Mouse (Mus musculus) cerebellum, adult 11 months (tissue): ENCODE measurements around the gene Ccl9.

ENCODE experiments used
- DNase-seq: peaks from one replicate; pipeline ENCODE4 v3.0.0; 2022

Gene Ccl9

DNA sequence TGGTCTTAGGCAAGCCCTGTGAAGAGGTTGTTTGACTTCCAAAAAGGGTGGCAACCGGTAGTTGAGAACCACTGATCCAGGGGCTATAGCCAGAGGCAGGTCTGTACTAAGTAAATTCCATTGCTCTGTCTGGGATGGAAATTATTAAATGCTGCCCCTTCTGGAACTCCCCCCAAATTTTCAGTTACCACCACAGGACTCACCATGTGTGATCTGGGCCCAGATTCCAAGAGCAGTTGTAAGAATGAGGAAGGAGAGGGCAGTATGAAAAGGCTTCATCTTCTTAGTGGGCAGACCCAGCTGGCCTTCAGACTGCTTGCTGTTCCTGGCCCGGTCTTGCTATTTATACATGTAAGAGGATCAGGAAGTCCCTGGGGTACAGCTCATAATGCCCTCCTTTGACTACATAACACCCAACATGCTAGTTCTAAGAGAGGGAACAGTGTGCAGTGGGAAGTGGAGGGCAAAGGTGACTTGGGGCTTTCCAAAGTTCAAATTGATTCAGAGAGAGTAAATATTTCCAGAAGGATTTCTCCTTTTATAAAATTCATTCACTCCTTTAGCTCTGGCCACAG lies at the start of gene Ccl9:
TSS of gene Ccl9 (minus strand) at position 451 of the 575 bp plus-strand sequence.
- DNase-seq: no peak

DNA sequence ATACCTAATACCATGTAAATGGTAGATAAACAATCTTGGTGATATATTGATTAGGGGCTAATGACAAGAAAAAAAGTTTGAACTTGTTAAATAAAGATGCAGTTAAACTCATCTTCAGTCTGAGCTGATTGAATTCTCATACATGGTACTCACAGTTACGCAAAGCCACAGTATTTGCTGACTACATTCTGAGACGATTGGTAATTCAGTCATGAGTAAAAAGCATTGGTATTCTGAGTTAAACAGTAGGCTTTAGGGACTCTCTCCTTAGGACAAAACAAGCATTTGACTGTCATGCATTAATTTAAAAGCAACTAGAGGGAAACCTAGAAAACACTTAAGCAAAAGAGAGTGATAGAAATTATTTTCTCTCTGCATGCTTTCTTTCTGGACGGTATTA lies 45.1 kb upstream of the Ccl9 start:
- DNase-seq: no peak

- no peak for DNase-seq
Observed at GRCm38 (mm10) chr11:83619037-83619436, 40.6 kb upstream of the Ccl9 start.

GRCm38 (mm10) chr11:83618238-83618637 lies 39.8 kb upstream of the Ccl9 start:
- no peak for DNase-seq

- DNase-seq: no peak
Observed at GRCm38 (mm10) chr11:83616586-83616985, 38.1 kb upstream of the Ccl9 start.

DNA sequence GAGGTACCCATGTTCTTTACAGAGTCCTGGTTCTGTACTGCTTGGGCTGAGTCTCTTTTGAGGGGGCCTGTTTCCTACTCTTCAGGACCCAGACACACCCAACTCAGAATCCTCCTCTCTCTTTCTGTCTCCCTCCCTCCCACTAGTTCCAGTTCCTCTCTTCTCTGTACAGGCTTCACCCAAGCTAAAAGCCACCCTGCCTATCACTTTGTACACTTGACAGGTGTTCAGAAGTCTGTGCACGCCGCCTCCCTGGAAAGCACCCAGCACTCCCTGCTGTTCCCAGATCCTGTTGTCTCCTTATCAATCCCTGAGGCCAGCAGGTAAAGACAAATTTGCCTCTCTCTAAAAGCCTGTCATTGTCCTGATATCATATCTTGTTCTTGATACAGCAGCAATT lies 32.5 kb upstream of the Ccl9 start:
- no peak for DNase-seq

DNA sequence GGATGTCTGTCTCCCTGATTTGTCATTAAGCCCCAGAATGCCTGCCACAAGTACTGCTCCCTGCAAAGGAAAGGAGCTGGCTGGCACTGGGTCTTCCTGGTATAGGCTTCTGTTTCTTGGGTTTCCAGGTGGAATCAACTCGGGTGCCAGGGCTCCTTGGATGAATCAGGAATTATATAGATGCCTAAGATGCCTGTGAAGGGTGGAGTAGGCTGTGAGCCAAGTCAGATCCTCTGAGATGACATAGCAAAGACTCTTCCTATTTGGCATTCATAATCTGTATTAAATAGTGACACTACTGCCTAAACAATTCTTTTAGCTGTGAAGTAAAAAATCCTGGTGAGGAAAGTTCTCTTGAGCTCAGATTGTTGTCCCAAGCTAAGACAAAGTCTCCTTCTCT lies 28.0 kb upstream of the Ccl9 start:
- no peak for DNase-seq

- DNase-seq: no peak
Observed at GRCm38 (mm10) chr11:83605535-83605934, 27.1 kb upstream of the Ccl9 start.

DNA sequence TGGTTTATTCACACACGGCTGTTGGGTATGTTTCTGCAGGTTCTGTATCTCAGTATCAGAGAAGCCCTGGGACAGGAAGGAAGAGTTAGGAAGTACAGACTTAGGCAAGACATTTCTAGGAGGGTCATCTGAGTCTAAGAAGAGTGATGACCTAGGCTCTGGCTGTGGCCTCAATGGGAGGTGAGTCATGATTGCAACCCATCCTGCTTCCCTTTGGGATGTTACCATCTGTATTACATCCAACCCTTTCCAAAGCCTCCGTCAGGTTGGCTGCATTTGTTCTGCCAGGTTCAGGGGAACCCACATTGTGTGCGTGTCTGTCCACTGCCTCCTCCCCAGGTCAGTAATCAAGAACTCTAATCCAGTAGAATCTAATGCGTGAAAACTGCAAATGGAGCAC lies 26.3 kb upstream of the Ccl9 start:
- no peak for DNase-seq

GRCm38 (mm10) chr11:83603399-83603798 lies 25.0 kb upstream of the Ccl9 start:
- DNase-seq: no peak

DNA sequence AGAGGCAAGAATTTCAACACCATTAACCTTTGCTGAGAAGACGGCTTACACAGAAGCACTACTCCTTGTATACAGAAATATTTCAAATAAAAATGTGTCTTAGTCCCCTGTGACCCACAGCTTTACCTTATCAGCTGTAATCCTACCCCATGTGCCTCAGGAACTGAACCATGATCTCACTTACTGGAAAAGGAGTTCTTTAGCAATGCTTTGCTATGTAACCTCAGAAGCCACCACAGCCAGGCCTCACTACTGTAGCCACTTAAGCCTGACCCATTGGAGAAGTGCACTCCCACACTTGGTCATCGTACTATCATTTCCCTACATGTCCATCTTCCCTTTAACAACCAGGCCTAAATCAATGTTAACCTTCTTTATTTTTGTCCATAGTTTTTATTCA lies 22.1 kb upstream of the Ccl9 start:
- no peak for DNase-seq

DNA sequence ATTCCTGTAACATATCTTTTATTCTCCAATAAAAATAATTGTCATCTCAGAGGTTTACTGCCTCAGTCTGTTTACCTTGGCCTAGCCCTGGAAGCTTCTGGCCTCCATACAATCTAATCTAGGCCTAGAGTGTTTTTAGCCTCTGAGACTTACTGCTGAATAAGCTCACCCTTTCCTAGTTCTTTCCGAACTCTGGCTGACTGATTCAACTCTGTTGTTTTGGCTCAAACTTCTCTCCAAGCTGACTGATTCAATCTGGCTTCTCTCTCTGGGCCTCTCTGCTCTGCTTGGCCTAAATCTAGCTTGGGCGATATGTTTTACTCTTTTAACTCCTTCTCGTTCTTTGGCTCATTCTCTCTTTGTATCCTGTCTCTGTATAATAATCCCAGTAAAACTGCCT lies 20.6 kb upstream of the Ccl9 start:
- DNase-seq: no peak

DNA sequence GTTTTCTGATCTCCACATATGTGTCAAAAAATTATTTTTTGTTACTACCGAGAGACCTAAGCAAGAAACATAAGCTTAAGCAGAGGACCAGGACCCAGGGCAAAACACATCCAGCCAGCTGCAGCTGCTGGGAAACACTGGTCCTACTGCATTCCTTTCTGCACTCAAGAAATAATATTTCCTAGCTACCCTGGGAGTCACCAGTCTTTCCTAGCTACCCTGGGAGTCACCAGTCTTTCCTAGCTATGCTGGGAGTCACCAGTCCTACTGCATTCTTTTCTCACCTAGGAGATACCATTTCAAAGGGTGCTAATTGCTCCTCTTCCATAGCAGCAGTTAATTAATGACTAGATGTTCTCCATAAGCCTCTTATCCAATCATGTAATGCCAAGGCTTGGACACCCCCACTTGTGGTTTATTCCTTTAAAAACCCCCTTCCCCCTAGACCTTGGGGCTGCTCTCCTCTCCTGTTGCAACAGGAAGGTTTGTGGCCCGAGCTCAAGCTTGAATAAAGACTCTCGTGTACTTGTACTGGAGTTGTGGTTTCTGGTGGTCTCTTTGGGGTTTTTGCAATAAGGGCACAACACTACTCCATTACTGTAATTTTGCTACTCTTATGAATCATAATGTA lies 19.9 kb upstream of the Ccl9 start:
- no peak for DNase-seq

GRCm38 (mm10) chr11:83597796-83598195 lies 19.4 kb upstream of the Ccl9 start:
- no peak for DNase-seq

DNA sequence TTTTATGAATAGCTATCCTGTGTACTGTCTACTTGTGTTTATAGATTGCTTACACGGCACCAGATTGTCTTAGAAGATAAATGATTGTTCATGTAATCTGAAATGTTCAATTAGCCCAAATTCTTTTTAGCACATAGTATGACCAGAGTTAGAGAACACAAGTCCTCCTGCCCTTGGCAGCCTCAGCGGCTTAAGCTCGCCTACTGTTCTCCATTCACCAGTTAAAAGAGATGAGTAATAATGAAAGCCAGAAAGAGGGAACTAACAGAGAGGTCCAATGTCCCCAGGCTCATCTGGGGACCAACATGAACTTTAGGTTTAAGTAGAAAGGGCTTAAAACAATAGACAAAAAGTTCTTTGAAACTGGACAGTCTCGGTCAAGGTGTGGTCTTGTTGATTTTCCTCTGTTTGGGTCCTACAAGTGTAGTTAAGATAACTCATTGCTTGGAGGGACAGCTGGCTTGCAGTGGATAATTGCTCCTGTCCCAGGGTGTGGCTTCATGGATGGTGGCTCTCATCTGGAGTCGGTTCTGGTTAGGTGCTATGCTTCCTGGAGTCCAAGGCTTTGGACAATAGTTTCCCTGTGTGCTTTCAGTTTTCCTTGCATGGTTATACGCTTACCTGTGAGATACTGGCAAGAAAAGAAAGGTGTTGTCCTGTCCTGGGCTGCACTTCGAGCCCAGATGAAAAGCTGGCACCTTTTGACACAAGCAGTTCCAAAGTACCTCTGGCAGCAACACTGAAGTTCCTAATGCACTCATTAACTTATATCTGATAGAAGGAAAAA lies 17.4 kb upstream of the Ccl9 start:
- DNase-seq: no peak

- DNase-seq: no peak
Observed at GRCm38 (mm10) chr11:83593453-83593852, 15.0 kb upstream of the Ccl9 start.

DNA sequence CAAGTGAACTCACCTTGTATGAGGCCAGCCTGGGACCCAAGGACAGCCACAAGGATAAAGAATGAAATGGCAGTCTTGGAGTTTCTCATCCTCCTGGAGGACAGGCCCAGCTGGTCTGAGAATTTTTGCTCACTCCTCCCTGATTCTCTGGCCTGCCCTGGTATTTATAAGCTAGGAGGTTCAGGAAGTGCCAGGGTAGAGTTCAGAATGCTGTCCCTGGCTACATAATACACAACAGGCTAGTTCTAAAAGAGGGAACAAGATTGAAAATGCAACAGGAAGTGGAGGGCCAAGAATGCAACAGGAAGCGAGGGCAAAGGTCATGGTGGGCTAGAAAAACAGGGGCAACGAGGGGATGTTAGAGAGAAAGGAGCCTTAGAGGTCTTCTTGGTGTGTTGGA lies 14.4 kb upstream of the Ccl9 start, which contains the start of gene Ccl6:
TSS of gene Ccl6 (minus strand) at position 235 of the 400 bp plus-strand sequence.
- no peak for DNase-seq

- no peak for DNase-seq
Observed at GRCm38 (mm10) chr11:83584232-83584631, 5.8 kb upstream of the Ccl9 start.

DNA sequence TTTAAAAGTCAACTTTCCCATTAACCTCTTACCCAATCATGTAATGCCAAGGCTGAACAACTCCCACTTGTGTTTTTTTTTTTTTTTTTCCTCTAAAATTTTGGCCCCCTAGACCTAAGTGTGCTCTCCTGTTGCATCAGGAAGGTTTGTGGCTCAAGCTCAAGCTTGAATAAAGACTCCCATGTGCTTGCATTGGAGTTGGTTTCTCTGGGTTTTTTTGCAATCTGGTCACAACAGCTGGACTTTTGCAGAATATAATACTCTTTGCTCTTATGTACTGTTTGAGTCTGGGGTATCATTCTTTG lies 5.0 kb upstream of the Ccl9 start:
- DNase-seq: no peak

DNA sequence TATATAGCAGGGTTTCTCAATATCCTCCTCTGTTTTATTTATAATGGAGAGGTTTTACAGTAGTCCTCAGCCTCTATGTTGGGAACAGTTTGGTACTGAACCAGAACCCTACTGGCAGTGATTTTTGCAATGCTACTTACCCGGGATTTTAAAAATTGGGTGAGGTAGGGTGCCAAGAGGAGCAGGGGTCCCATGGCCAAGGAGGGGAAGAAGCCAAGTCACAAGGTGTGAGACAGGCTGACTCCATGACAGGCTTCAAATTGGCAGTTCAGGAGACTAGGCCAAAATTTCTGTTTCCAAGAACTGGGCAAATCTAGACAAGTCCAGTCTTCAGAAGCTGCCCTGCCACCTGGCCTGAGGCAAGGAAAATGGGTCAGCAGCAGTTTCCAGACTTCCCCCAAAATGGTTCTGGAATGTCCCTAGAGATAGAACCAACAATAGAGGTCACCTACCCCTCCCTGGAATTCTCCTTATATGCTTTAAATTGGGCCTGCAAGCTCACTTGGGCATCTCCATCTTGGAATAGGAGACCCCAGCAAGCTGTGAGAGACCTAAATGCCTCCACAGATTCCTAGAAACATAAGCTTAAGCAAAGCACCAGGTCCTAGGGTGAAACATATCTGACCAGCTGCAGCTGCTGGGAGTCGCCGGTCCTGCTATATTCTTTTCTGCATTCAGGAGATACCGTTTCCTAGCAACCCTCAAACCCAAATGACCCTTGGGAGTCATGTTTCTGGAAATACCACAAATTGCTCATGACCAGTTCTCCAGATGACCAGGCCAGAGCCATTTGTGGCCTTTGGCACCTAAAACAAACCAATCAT lies 4.4 kb upstream of the Ccl9 start:
- no peak for DNase-seq

GRCm38 (mm10) chr11:83581626-83582610 lies 3.5 kb upstream of the Ccl9 start:
- no peak for DNase-seq

GRCm38 (mm10) chr11:83580699-83581232 lies 2.3 kb upstream of the Ccl9 start:
- no peak for DNase-seq
